Mouse (Mus musculus) CH12F3 (cell line): ENCODE data around the gene Carns1.
"Not testable (repeated sequence)": the region's sequence is repeated elsewhere in the genome, so short reads cannot be mapped to it uniquely, and the experiment has no call there.

ENCODE experiments used
- in situ Hi-C: fragments of 300-500 bp; cut with MboI; formaldehyde crosslinking; loops from 2 replicates; pipeline ENCODE4 v1.14.3; 2020; ENCODE audit warnings: low sequenced_read_pairs

Gene Carns1

GRCm38 (mm10) chr19:4134354-4134753 is 40.9 kb downstream of the Carns1 start:
- in situ Hi-C loops, result no loop called here

GRCm38 (mm10) chr19:4131768-4132167 is 43.5 kb downstream of the Carns1 start:
- in situ Hi-C loops, result no loop called here

DNA sequence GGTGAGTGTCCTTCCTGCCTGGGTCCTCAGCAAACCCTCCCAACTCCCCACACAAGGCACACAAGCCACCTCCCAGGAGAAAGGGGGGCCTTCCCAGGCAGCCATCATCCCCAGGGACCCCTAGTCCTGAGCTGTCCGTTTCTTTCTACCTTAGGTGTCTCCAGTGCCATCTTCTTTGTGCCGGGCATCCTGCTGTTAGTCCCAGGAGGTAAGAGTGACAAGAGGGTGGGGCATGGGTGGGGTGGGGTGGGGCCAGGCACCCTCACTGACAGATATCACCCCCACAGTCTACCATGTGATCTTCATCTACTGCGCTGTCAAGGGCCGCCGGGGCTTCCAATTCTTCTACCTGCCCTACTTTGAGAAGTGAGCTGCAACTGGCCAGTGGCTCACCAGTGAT is 44.2 kb downstream of the Carns1 start:
- in situ Hi-C loops, result no loop called here

DNA sequence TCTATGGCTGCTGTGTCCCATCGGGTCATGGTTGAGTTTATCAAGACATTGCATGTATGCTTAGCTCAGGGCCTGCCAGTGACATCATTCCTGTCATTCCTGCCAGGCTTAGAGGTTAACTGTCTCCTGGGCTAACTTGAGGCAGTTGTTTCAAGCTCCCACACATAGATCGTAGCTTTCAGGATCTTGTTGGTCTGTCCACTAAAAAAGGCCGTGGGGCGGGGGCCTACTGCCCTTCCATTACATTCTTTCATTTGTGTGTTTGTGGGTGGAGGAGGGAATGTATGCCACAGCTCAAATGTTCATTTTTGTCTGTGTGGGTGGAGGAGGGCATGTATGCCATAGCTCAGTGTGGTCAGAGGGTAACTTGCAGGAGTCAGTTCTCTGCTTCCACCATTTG is 45.2 kb downstream of the Carns1 start:
- in situ Hi-C loops, result no loop called here

DNA sequence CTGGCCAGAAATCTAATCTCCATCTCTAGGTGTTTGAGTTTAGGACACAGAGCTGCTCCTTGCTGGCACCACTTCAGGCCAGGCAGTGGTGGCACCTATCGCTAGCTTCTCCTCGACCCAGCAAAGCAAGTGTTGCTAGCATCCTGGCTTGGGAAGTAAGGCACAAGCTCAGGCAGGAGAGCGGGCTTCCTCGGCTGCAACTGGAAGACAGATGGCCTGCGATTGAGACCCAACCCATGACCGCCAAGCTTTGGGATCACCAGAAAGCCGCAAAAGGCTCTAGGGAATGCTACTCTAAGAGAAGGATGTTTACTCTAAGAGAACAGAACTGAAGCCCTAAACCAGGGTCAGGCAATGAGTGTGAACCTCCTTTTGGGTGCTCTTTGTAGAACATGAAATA is 45.8 kb downstream of the Carns1 start:
- in situ Hi-C loops, result no loop called here

- in situ Hi-C loops, result no loop called here
Observed at GRCm38 (mm10) chr19:4126759-4127495, 48.4 kb downstream of the Carns1 start.

GRCm38 (mm10) chr19:4125741-4126696 is 49.3 kb downstream of the Carns1 start, which contains the start of gene Aip:
Gene Aip, minus strand, starts transcription at chr19:4125858.
- in situ Hi-C loops, result no loop called here

DNA sequence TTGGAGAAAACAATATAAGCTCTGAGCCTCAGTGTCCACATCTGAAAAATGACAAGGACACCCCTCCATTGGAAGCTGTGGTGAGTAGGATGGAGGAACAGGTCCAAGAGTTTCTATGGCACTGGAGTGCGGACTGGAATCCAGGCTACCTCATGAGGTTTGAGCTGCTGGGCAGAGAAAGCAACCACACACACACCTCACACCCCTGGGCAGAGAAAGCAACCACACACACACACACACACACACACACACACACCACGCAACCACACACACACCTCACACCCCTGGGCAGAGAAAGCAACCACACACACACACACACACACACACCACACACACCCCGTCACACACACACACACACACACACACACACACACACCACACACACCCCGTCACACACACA is 50.0 kb downstream of the Carns1 start:
- in situ Hi-C loops, result not testable (repeated sequence)

DNA sequence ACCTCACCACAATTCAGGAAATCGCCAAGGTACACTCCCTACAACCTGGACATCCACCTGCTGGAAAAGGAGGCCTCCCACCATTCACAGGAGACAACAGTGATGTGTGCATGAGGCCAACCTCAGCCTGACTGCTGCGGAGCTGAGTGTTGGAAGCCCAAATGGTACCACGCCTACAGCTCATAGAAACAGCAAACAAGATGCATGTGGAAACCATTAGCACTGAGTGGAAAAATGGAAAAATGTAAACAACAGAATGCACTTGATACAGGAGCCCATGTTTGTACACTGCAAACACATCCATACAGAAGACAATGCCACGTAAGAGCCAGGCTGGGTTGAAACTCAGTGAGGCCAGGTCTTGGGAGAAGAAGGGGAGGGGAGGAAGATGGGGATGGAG is 50.8 kb downstream of the Carns1 start:
- in situ Hi-C loops, result no loop called here

DNA sequence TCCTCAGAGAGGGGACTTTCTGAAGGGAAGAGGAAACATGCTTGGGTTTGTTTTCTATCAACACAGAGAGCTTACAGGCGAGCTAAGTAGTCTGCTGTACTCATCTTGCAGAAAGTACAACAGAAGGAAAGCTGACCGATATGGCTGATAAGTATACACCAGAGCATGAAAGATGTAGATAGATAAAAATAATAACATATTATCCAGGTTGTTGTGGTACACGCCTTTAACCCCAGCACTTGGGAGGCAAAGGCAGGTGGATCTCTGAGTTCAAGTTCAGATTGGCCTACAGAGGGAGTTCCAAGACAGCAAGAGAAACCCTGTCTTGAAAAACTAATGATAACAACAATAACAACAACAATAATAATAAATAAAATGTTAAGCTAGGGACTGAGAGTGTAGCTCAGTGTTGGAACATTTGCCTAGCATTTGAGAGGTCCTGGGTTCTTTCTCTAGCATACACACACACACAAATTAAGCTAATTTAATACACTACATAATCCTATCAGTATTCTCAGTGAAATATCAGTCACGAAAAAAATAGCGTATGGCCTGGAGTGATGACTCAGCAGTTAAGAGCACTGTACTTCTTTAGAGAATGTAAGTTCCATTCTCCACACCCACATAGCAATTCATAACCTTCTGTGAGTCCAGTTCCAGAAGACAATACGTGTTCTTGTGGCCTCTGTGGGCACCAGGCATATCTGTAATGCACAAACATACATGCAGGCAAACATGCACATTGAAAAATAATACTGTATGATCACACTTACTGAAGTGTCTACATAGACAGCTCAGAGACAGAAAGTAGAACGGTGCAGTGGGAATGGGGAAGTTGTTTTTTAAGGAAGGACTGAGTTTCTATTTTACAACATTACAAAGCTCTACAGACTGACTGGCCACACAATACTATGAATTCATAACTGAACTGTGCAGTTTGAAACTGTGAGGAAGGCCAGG is 52.6 kb downstream of the Carns1 start:
- in situ Hi-C loops, result no loop called here

DNA sequence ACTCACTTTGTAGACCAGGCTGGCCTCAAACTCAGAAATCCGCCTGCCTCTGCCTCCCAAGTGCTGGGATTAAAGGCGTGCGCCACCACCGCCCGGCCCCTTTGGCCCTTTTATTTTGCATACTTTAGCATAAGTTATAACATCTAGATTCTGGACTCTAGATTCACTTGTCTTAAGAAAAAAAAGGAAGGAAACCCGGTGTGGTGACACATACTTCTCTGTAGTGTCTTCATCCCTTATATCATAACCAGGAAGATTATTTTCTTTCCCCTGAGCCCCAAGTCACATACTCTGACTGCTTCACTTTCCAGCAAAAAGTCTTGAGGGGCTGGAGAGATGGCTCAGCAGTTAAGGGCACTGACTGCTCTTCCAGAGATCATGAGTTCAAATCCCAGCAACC is 53.4 kb downstream of the Carns1 start:
- in situ Hi-C loops, result not testable (repeated sequence)

- in situ Hi-C loops, result no loop called here
Observed at GRCm38 (mm10) chr19:4121097-4121805, 54.0 kb downstream of the Carns1 start.

DNA sequence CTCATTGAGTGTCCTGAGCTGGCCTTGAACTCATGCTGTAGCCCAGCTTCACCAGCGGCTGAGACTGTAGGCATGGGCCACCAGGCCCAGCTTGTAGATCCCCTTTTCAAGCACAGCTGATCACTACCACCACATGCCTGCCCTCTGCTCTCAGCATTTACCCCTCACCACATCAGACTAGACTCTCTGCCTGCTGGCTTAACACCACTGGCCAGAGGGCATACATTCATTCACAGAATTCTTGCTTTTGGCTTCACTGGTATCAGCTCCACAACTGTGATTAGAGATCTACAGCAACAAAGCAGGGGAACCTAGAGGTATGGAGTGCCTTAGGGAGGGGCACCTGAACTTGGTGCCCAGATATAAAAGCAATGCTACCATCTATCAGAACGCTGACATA is 54.8 kb downstream of the Carns1 start:
- in situ Hi-C loops, result no loop called here

GRCm38 (mm10) chr19:4119716-4120487 is 55.4 kb downstream of the Carns1 start:
- in situ Hi-C loops, result no loop called here

- in situ Hi-C loops, result no loop called here
Observed at GRCm38 (mm10) chr19:4118350-4118749, 56.9 kb downstream of the Carns1 start.

DNA sequence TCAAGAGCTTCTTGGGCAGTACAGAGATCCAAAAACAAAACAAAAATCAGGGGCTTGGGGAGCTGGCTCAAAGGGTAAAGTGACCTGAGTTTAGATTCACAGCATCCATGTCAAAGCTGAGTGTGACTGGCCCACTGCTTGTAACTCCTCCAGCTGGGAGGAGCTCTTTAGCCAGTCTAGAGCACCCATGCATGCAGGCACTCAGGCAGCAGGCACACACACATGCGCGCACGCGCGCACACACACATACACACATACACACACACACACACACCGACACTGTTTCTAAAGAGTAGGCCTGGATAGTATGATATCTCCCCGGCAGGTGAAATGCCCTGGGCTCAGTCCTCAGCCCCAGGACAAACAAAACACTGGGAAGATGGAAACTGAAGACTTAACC is 58.3 kb downstream of the Carns1 start:
- in situ Hi-C loops, result no loop called here

DNA sequence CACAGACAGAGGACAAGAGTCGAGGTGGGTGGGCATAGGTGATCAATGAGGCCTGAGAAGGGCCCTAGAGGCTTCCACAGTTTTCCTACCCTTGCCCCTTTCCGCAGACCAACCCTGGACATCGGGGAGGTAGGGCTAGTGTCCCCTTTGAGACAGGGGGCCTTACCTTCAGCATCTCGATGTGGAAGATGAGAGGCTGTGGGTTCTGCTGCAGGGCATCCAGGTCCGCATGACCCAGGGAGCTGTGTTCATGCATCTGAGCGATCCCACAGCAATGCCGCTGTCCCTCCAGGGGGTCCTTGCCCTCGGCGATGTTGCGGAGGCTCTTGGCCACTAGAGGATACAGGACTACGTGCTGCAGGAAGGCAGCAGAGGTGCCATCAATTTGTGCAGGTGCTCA is 59.5 kb downstream of the Carns1 start:
- in situ Hi-C loops, result no loop called here

DNA sequence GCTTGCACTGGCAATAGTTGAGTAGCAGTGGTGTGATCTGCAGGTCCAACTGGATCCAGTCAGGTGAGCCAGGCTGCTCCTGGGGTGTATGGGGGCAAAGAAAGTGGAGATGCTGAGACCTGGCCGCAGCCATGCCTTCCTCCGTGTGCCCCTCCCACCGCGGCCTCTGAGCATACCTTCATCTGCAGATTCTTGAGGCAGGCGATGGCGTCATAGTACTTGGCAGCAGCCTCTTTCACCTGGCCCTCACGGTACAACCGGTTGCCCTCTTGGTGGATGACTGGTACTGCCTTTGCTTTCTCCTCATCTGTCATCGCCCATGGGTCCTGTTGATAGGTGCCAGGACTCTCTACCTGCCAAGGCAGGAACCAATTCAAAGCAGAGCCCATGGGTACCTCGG is 60.1 kb downstream of the Carns1 start:
- in situ Hi-C loops, result no loop called here

GRCm38 (mm10) chr19:4114551-4114950 is 60.7 kb downstream of the Carns1 start:
- in situ Hi-C loops, result no loop called here
